Mouse (Mus musculus) intestine, embryonic 15.5 days (tissue): ENCODE measurements around the gene Qdpr. TPM values are rescaled to one million over a fixed set of nuclear protein-coding genes. Genes with fewer than 3 reads are reported as not detected.

Source experiments
- ATAC-seq: fragments of 200-750 bp; cut with Nextera tagmentation; 2 replicates; pipeline ENCODE4 v1.8.0; 2017; ENCODE audit warnings: moderate TSS enrichment, moderate library complexity
- H3K27ac ChIP-seq: fragments of 300-500 bp; sonication (generic); 2 replicates; pipeline ENCODE4 v1.5.1; 2015; ENCODE audit warnings: mild to moderate bottlenecking, inconsistent platforms
- H3K27me3 ChIP-seq: fragments of 300-500 bp; sonication (generic); replicated peaks from 2 replicates; pipeline ENCODE4 v1.6.1; 2015; ENCODE audit warnings: inconsistent platforms
- H3K36me3 ChIP-seq: fragments of 300-500 bp; sonication (generic); 2 replicates; pipeline ENCODE4 v1.6.1; 2015; ENCODE audit warnings: inconsistent platforms
- H3K4me1 ChIP-seq: fragments of 300-500 bp; sonication (generic); replicated peaks from 2 replicates; pipeline ENCODE4 v1.6.1; 2015; ENCODE audit warnings: inconsistent platforms
- H3K4me2 ChIP-seq: fragments of 300-500 bp; sonication (generic); replicated peaks from 2 replicates; pipeline ENCODE4 v1.6.1; 2015; ENCODE audit warnings: mild to moderate bottlenecking, inconsistent platforms
- H3K4me3 ChIP-seq: fragments of 300-500 bp; sonication (generic); replicated peaks from 2 replicates; pipeline ENCODE4 v1.5.1; 2015; ENCODE audit warnings: inconsistent platforms
- H3K9ac ChIP-seq: fragments of 300-500 bp; sonication (generic); 2 replicates; pipeline ENCODE4 v1.6.1; 2015; ENCODE audit warnings: inconsistent platforms
- H3K9me3 ChIP-seq: fragments of 300-500 bp; sonication (generic); 2 replicates; pipeline ENCODE4 v1.6.1; 2016; ENCODE audit warnings: inconsistent platforms
- WGBS: fragments of 180-500 bp; shearing (Covaris S2); methylation state at CpG from one replicate; pipeline ENCODE4 v1.1.7; 2015; 5-methylcytosine and 5-hydroxymethylcytosine counted together
- polyA plus RNA-seq: library from polyadenylated mRNA; unstranded; fragments of >200 nt; fragmentation: Nextera tagmentation; extraction: Ambion mirVana; gene quantifications from 2 replicates; pipeline ENCODE4 v1.2.1, GENCODE M21; 2015

Gene Qdpr
- polyA plus RNA-seq, 1 experiment from 2014 or later = 259 TPM

DNA sequence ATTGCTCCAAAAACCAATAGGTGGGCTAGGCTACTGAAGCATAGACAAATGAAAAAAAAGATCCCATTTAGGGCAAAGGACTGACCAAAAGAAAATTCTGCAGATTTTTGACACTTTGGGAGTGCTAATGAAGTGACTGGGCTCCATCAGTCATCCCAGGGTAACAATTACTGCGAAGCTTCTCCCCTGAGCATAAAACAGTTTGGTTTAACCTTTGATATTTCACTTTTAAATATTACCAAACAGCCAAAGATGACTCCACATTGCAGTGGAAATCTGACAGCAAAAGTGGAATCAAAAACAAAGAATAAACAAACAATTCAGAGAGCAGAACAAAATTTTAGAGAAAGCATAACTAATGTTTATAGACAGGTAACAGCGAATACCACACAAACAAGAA is 31.1 kb upstream of the Qdpr start:
- Histone ChIP-seq H3K27ac (no peak overlapping the region), H3K4me3 (no peak overlapping the region), H3K27me3 (no peaks in the 10 kb centered on the region), H3K4me1 (no peaks in the 10 kb centered on the region), H3K4me2 (no peak overlapping the region), H3K36me3 (no peaks in the 10 kb centered on the region), H3K9me3 (no peaks in the 10 kb centered on the region), H3K9ac (no peak overlapping the region)
- no peak for ATAC-seq
- 86% methylated on average over 2 of the region's 2 CpGs for WGBS

DNA sequence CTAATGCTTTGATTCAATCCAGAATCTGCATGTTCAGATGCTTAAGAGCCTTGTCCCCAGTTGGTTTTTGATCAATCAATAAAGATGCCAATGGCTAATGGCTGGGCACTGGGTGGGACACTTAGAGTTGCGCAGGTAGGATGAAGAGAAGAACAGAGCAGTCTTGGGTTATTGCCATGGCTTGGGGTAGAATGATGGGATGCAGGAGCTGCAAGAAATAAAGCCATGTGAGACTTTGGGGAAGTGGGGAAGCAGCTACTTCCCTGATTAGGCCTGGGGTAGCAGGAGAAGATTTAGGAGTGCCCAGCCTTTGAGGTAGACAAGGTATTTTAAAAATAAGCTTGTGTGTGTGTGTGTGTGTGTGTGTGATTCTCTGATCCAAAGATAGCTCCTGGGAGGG is 30.0 kb upstream of the Qdpr start:
- no peak for ATAC-seq
- 86% methylated on average over 1 of the region's 1 CpGs for WGBS
- Histone ChIP-seq H3K4me1 (no peaks in the 10 kb centered on the region), H3K27ac (no peak overlapping the region), H3K27me3 (no peaks in the 10 kb centered on the region), H3K36me3 (no peaks in the 10 kb centered on the region), H3K9me3 (no peaks in the 10 kb centered on the region), H3K4me3 (no peak overlapping the region), H3K9ac (no peak overlapping the region), H3K4me2 (no peak overlapping the region)

DNA sequence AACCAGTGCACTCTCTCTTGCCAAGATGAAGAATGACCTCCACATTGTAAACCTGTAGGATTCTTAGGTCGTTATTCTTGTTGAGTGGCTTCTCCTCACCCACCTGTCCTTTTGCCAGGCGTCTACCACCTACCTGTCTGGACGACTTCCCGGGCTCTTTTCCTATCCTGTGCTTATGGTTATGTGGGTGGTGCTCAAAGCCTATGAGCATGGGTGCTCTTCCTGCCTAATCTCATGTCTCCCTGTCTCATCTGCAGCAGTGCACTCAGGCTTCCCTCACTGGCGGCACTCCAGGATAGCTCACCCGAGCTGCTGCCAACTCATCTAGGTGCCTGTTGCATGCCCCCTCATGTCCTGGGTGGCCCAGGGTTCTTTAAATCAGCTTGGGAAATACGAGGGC is 27.6 kb upstream of the Qdpr start:
- Histone ChIP-seq H3K9me3 (no peaks in the 10 kb centered on the region), H3K36me3 (no peaks in the 10 kb centered on the region), H3K4me3 (no peak overlapping the region), H3K4me1 (no peaks in the 10 kb centered on the region), H3K27me3 (no peaks in the 10 kb centered on the region), H3K4me2 (no peak overlapping the region), H3K27ac (no peak overlapping the region), H3K9ac (no peak overlapping the region)
- 76% methylated on average over 7 of the region's 7 CpGs for WGBS
- no peak for ATAC-seq

DNA sequence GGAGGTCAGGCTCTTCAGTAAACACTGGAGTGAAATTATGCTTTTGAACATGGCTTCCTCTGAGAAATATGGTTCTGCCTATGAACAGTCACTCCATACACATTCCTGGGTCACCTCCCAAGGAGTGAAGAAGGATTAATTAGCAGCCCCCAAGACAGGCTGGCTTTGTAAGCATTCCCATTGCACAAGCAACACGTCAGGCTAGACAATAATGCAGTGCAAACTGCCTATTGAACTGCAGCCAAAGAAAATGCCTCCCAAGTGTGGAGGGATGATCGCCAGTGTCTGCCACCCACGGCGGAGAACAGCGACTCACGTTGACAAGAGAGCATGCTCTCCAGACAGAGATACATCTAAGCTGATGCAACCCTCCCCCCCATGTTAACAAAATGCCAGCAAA is 26.3 kb upstream of the Qdpr start:
- ATAC-seq = no peak

GRCm38 (mm10) chr5:45475771-45476170 is 25.7 kb upstream of the Qdpr start:
- Histone ChIP-seq H3K27ac (no peak overlapping the region), H3K4me3 (no peak overlapping the region), H3K27me3 (no peaks in the 10 kb centered on the region), H3K4me1 (no peaks in the 10 kb centered on the region), H3K9me3 (no peaks in the 10 kb centered on the region), H3K9ac (no peak overlapping the region), H3K36me3 (no peaks in the 10 kb centered on the region), H3K4me2 (no peak overlapping the region)
- ATAC-seq = no peak
- 72% methylated on average over 5 of the region's 5 CpGs for WGBS

More for the DNA sequence above, 26.3 kb upstream of the Qdpr start:
- Histone ChIP-seq H3K9ac (no peak overlapping the region), H3K4me1 (no peaks in the 10 kb centered on the region), H3K4me2 (no peak overlapping the region), H3K4me3 (no peak overlapping the region), H3K36me3 (no peaks in the 10 kb centered on the region), H3K27me3 (no peaks in the 10 kb centered on the region), H3K27ac (no peak overlapping the region), H3K9me3 (no peaks in the 10 kb centered on the region)
- WGBS = 46% methylated on average over 6 of the region's 6 CpGs

DNA sequence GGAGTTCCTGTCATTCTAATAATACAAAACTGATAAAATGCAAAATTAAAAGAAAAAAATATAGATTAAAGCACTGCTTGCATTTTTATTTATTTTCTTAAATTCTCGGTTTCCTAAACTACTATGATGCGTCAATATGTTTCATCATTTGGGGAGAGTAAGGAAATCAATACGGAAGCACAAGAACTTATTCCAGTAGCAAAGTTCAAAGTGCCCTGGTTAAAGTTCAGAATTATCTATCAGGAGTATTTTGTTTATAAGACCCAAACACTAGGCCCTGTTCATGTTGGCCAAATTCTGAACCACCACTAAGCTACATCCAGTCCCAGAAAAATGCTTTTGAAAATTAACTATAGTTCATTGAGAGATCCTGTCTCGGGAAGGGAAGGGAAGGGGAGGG is 24.7 kb upstream of the Qdpr start:
- no peak overlapping the region for H3K27ac ChIP-seq
- no peaks in the 10 kb centered on the region for H3K4me1 ChIP-seq
- no peak overlapping the region for H3K9ac ChIP-seq
- H3K4me3 ChIP-seq = no peak overlapping the region
- H3K36me3 ChIP-seq = no peaks in the 10 kb centered on the region
- H3K4me2 ChIP-seq = no peak overlapping the region
- H3K9me3 ChIP-seq = no peaks in the 10 kb centered on the region
- no peak for ATAC-seq
- 70% methylated on average over 3 of the region's 4 CpGs for WGBS
- no peaks in the 10 kb centered on the region for H3K27me3 ChIP-seq

- Histone ChIP-seq H3K4me2 (no peak overlapping the region), H3K4me3 (no peak overlapping the region), H3K9me3 (no peaks in the 10 kb centered on the region), H3K9ac (no peak overlapping the region), H3K27ac (no peak overlapping the region), H3K27me3 (no peaks in the 10 kb centered on the region), H3K4me1 (no peaks in the 10 kb centered on the region), H3K36me3 (no peaks in the 10 kb centered on the region)
- peak; percentile 49 for ATAC-seq
- 26% methylated on average over 6 of the region's 6 CpGs for WGBS
Measured at GRCm38 (mm10) chr5:45474215-45474614, 24.2 kb upstream of the Qdpr start.

DNA sequence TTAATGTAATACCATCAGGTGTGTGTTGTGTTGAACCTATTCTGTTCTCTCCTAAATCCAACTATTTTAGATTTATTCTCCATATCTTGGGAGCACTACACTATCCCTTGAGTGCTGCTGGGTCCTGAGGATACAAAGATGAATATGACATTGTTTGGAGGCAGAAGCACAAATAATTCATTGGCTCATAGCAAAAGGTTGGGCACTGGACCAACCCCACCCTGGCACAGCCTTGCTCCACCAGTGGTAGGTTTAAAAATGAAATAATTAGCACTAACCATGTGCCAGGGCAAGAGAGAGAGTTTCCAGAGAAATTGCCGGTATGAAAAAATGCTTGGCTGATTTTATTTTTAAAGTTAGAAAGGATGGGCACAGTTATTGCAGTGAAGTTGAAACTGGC is 23.5 kb upstream of the Qdpr start:
- Histone ChIP-seq H3K9ac (no peak overlapping the region), H3K36me3 (no peaks in the 10 kb centered on the region), H3K27ac (no peak overlapping the region), H3K27me3 (no peaks in the 10 kb centered on the region), H3K4me2 (no peak overlapping the region), H3K4me1 (no peaks in the 10 kb centered on the region), H3K9me3 (no peaks in the 10 kb centered on the region), H3K4me3 (no peak overlapping the region)
- WGBS = 90% methylated on average over 1 of the region's 1 CpGs
- ATAC-seq = no peak

DNA sequence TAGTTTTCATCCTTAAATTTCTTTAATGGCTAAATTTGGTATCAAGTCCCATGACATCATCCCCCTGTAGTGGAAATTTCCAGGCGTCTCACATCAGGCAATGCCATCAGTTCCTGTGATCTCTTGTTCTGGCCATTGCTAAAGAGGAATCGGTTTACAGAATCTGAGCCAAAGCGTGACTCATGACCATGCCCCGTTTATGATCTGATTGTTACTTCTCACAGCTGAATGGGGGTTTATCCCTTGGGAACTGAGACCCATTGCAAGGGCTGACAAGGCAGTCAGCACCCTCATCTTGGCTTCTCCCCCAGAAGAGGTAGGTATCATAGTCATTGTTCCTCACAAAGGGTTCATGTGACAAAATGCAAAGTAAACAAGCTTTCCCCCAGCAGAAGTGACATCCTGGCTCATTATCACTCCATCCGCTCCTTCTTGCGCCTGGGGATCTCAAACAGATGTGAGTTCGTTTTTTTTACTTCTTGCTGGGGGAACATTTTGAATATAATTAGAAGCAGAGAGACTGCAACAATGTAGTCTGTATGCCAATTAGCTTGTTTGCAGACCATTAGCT is 22.9 kb upstream of the Qdpr start:
- no peak for ATAC-seq
- Histone ChIP-seq H3K9ac (no peak overlapping the region), H3K4me3 (no peak overlapping the region), H3K4me2 (no peak overlapping the region), H3K27me3 (no peaks in the 10 kb centered on the region), H3K4me1 (no peaks in the 10 kb centered on the region), H3K9me3 (no peaks in the 10 kb centered on the region), H3K27ac (no peak overlapping the region), H3K36me3 (no peaks in the 10 kb centered on the region)
- WGBS = 38% methylated on average over 7 of the region's 7 CpGs

DNA sequence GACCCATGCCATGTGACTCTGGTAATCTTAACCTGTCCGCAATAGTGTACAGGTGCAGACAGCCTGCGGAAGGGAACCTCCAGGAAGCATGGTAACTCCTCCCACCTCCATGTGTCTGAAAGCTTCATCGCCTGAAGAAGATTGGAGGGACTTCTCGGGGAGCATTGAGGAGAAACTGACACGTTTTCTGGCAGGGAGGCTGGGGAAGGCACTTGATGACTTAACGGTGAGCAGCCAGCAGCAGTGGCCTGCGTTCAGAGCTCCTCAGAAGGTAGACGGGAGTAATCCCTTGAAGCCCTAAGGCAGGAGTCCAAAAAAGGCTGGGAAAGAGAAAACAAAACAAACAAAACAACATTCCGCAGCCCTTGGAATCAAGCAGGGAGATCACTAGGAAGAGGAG is 4.4 kb upstream of the Qdpr start:
- H3K9me3 ChIP-seq = no peaks in the 10 kb centered on the region
- H3K4me1 ChIP-seq = no peaks in the 10 kb centered on the region
- no peaks in the 10 kb centered on the region for H3K36me3 ChIP-seq
- no peak for ATAC-seq
- 38% methylated on average over 9 of the region's 9 CpGs for WGBS
- no peak overlapping the region for H3K27ac ChIP-seq
- no peak overlapping the region for H3K9ac ChIP-seq
- H3K27me3 ChIP-seq = no peaks in the 10 kb centered on the region
- no peak overlapping the region for H3K4me3 ChIP-seq
- no peak overlapping the region for H3K4me2 ChIP-seq

DNA sequence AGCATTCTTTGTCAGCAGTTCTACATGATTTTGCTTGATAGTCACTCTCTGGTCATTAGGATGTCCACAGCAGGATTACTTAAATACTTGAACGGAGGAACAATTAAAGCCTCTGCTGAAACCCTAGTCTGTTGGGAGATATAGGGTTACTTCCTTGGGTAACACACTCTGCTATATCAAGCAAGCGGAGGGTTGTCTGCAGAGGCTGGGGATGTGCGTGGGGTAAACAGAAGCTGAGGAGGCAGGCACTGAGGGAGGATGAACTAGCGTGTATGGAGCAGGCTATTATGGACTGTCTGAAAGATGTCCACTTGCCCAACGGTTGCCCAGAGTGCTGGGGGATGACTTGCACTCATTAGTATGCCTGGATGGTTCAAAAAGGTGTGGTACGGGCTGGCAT is 3.4 kb upstream of the Qdpr start, which contains the start of gene Clrn2:
Clrn2 (plus strand) TSS at position 301 of the 400 bp plus-strand sequence.
- H3K27me3 ChIP-seq = no peaks in the 10 kb centered on the region
- ATAC-seq = no peak
- no peaks in the 10 kb centered on the region for H3K36me3 ChIP-seq
- H3K4me1 ChIP-seq = peaks cover 8% of the 10 kb centered on the region
- H3K4me2 ChIP-seq = no peak within 1 kb of the TSS
- H3K9me3 ChIP-seq = no peaks in the 10 kb centered on the region
- WGBS = 60% methylated on average over 6 of the region's 6 CpGs
- H3K27ac ChIP-seq = no peak within 1 kb of the TSS
- no peak within 1 kb of the TSS for H3K4me3 ChIP-seq
- no peak within 1 kb of the TSS for H3K9ac ChIP-seq

GRCm38 (mm10) chr5:45449206-45449605 is 830 bp downstream of the Qdpr start:
- Histone ChIP-seq H3K4me2 (peak overlapping the region; percentile 94), H3K27ac (0 out of 2 replicates have a peak overlapping the region, but pooled peaks have one; percentile 1), H3K4me3 (peak overlapping the region; percentile 70), H3K27me3 (no peaks in the 10 kb centered on the region), H3K36me3 (no peaks in the 10 kb centered on the region), H3K9ac (peak overlapping the region; percentile 73), H3K4me1 (peaks cover 11% of the 10 kb centered on the region), H3K9me3 (no peaks in the 10 kb centered on the region)
- WGBS = 3% methylated on average over 8 of the region's 8 CpGs
- ATAC-seq = no peak

- Histone ChIP-seq H3K27me3 (no peaks in the 10 kb centered on the region), H3K4me3 (peak overlapping the region; percentile 70), H3K4me1 (peaks cover 11% of the 10 kb centered on the region), H3K27ac (no peak overlapping the region), H3K4me2 (peak overlapping the region; percentile 94), H3K9ac (peak overlapping the region; percentile 73), H3K36me3 (no peaks in the 10 kb centered on the region), H3K9me3 (no peaks in the 10 kb centered on the region)
- no peak for ATAC-seq
- WGBS = 63% methylated on average over 5 of the region's 5 CpGs
Measured at GRCm38 (mm10) chr5:45448676-45449075, 1.4 kb downstream of the Qdpr start.
